Mouse (Mus musculus): ENCODE data around the gene Gm17267.
"Not testable (repeated sequence)": the region's sequence is repeated elsewhere in the genome, so short reads cannot be mapped to it uniquely, and the experiment has no call there.

The Gm17267 gene

GRCm38 (mm10) chrX:126017257-126017656 is at the start of gene Gm17267:
Gene Gm17267, plus strand, starts transcription at chrX:126017557.
- not testable (repeated sequence) for DNase-seq (ENCODE audit: low spot score)

Data from spleen, adult 12 weeks (tissue).